Mouse (Mus musculus) embryonic facial prominence, embryonic 14.5 days (tissue): ENCODE data around the gene Wsb1. TPM values are rescaled to one million over a fixed set of nuclear protein-coding genes. Genes with fewer than 3 reads are reported as not detected.
A peak's percentile ranks its signal among the peaks of the same experiment; 100 is the strongest.
"Not testable (repeated sequence)": the region's sequence is repeated elsewhere in the genome, so short reads cannot be mapped to it uniquely, and the experiment has no call there.

Experiments
- ATAC-seq: fragments of 200-750 bp; cut with Nextera tagmentation; 2 replicates; pipeline ENCODE4 v1.8.0; 2017; ENCODE audit warnings: low read depth, moderate number of reproducible peaks, moderate TSS enrichment
- DNase-seq: peaks from one replicate; pipeline ENCODE4 v3.0.0-alpha.2; 2015; ENCODE audit warnings: low spot score
- H3K27ac ChIP-seq: fragments of 300-500 bp; sonication (generic); replicated peaks from 2 replicates; pipeline ENCODE4 v1.5.1; 2014; ENCODE audit warnings: low read depth, mild to moderate bottlenecking, low read length, moderate library complexity
- H3K27me3 ChIP-seq: fragments of 300-500 bp; sonication (generic); replicated peaks from 2 replicates; pipeline ENCODE4 v1.6.1; 2014; ENCODE audit warnings: low read length; ENCODE audit not compliant: control insufficient read depth, insufficient read depth
- H3K36me3 ChIP-seq: fragments of 300-500 bp; sonication (generic); 2 replicates; pipeline ENCODE4 v1.6.1; 2014; ENCODE audit warnings: low read length, mixed read lengths; ENCODE audit not compliant: control insufficient read depth, insufficient read depth
- H3K4me1 ChIP-seq: fragments of 300-500 bp; sonication (generic); 2 replicates; pipeline ENCODE4 v1.6.1; 2014; ENCODE audit warnings: antibody characterized with exemption, low read length; ENCODE audit not compliant: control insufficient read depth, insufficient read depth
- H3K4me2 ChIP-seq: fragments of 300-500 bp; sonication (generic); 2 replicates; pipeline ENCODE4 v1.6.1; 2014; ENCODE audit warnings: low read depth, mild to moderate bottlenecking, low read length, moderate library complexity, mixed read lengths
- H3K4me3 ChIP-seq: fragments of 300-500 bp; sonication (generic); 2 replicates; pipeline ENCODE4 v1.5.1; 2014; ENCODE audit warnings: low read depth, mild to moderate bottlenecking, low read length
- H3K9ac ChIP-seq: fragments of 300-500 bp; sonication (generic); 2 replicates; pipeline ENCODE4 v1.6.1; 2014; ENCODE audit warnings: low read depth, mild to moderate bottlenecking, low read length, moderate library complexity, mixed read lengths
- H3K9me3 ChIP-seq: fragments of 300-500 bp; sonication (generic); 2 replicates; pipeline ENCODE4 v1.6.1; 2016; ENCODE audit warnings: low read length; ENCODE audit not compliant: control insufficient read depth
- WGBS: fragments of 180-500 bp; shearing (Covaris S2); extraction: QIAGEN DNeasy Blood & Tissue Kit; methylation state at CpG from one replicate; pipeline ENCODE4 v1.1.7; 2014; 5-methylcytosine and 5-hydroxymethylcytosine counted together
- polyA plus RNA-seq: library from polyadenylated mRNA; unstranded; fragments of >200 nt; fragmentation: Nextera tagmentation; extraction: Ambion mirVana; gene quantifications from 2 replicates; pipeline ENCODE4 v1.2.1, GENCODE M21; 2014

Wsb1 gene
- polyA plus RNA-seq, 1 experiment from 2014 or later = 233 TPM

DNA sequence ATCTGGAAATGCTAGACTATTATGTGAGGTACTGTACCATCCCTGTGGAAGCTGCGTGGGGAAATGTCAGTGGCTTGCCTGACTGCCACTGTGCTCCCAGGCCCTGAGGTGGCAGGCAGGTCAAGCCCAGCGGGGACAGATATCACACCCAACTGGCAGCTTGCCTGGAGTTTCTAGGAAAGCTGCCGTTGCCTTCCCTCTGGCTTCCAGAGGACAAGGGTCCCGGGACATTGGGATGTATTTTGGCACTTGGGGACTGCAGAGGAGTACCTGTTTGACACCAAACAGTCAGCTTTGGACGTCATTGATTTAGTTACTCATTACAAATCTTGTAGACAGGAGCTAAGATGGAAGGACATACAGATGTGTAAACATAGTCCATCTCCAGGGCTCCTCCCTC lies 26.9 kb upstream of the Wsb1 start:
- H3K4me2 ChIP-seq = no peak overlapping the region
- no peak for ATAC-seq
- no peaks in the 10 kb centered on the region for H3K9me3 ChIP-seq
- peaks cover 7% of the 10 kb centered on the region for H3K4me1 ChIP-seq
- H3K27ac ChIP-seq = no peak overlapping the region
- no peak overlapping the region for H3K4me3 ChIP-seq
- no peak overlapping the region for H3K9ac ChIP-seq
- no peaks in the 10 kb centered on the region for H3K27me3 ChIP-seq
- 48% methylated on average over 5 of the region's 5 CpGs for WGBS
- H3K36me3 ChIP-seq = no peaks in the 10 kb centered on the region
- no peak for DNase-seq

GRCm38 (mm10) chr11:79279732-79280405 lies 25.4 kb upstream of the Wsb1 start:
- Histone ChIP-seq H3K36me3 (no peaks in the 10 kb centered on the region), H3K27me3 (no peaks in the 10 kb centered on the region), H3K4me2 (no peak overlapping the region), H3K9ac (0 out of 2 replicates have a peak overlapping the region, but pooled peaks have one; percentile 16), H3K4me3 (no peak overlapping the region), H3K9me3 (no peaks in the 10 kb centered on the region), H3K27ac (peak overlapping the region; percentile 83), H3K4me1 (peaks cover 7% of the 10 kb centered on the region)
- ATAC-seq (peak; percentile 81), DNase-seq (peak; percentile 88)
- 23% methylated on average over 2 of the region's 2 CpGs for WGBS

GRCm38 (mm10) chr11:79273757-79274156 lies 19.3 kb upstream of the Wsb1 start:
- Histone ChIP-seq H3K9me3 (no peaks in the 10 kb centered on the region), H3K4me2 (no peak overlapping the region), H3K4me1 (no peaks in the 10 kb centered on the region; the same call in 1 of the 2 replicates), H3K4me3 (no peak overlapping the region), H3K27ac (no peak overlapping the region), H3K27me3 (no peaks in the 10 kb centered on the region), H3K36me3 (no peaks in the 10 kb centered on the region), H3K9ac (no peak overlapping the region)
- no peak for DNase-seq
- WGBS = 80% methylated on average over 4 of the region's 4 CpGs
- ATAC-seq = no peak

DNA sequence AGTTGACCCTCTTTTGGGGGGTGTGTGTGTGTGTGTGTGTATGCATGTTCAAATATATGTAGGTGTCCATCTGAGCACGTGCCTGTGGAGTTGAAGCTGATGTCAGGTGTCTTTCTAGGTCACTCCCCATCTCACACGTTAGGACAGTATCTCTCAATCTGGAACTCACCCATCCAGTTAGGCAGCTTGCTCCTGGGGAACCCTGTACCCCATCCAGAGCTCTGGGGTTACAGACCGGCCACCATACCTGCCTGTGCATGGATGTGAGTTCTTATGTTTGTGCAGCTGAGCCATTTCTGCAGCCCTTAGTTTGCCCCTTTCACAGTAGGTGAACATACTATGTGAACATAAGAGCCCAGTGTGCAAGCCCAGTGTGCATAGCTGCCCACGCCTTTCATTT lies 18.6 kb upstream of the Wsb1 start:
- DNase-seq (peak; percentile 24), ATAC-seq (no peak)
- Histone ChIP-seq H3K27me3 (no peaks in the 10 kb centered on the region), H3K4me3 (no peak overlapping the region), H3K9ac (no peak overlapping the region), H3K36me3 (no peaks in the 10 kb centered on the region), H3K27ac (no peak overlapping the region), H3K9me3 (no peaks in the 10 kb centered on the region), H3K4me1 (no peaks in the 10 kb centered on the region), H3K4me2 (no peak overlapping the region)
- WGBS = 62% methylated on average over 4 of the region's 4 CpGs

- ATAC-seq (peak; percentile 83), DNase-seq (peak; percentile 77)
- 5% methylated on average over 1 of the region's 1 CpGs for WGBS
- Histone ChIP-seq H3K4me3 (no peak overlapping the region), H3K36me3 (no peaks in the 10 kb centered on the region), H3K4me1 (no peaks in the 10 kb centered on the region), H3K27me3 (no peaks in the 10 kb centered on the region), H3K9me3 (no peaks in the 10 kb centered on the region; the same call in 1 of the 2 replicates), H3K4me2 (no peak overlapping the region), H3K9ac (no peak overlapping the region), H3K27ac (peak overlapping the region; percentile 7; the same call in 1 of the 2 replicates)
These were observed 12.7 kb upstream of the Wsb1 start for GRCm38 (mm10) chr11:79267171-79267570.

DNA sequence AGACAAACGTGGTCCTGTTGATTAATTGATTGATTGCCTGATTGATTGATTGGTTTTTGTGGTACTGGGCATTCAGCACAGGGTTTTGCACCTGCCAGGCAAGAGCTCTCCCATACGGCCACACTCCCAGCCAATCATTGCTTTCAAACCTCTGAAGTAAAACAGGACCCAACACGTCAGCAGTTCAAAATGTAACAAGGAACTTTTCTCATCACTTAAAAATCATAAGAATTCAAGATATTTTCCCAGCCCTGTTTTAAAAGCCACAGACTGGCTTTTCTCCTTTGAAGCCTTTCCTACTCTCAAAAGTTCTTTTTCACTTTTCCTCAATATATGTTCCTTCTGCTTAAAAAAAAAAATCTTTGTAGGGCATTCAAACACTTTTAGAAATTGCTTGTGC lies 9.9 kb upstream of the Wsb1 start:
- ATAC-seq (no peak), DNase-seq (peak; percentile 48)
- Histone ChIP-seq H3K9ac (no peak overlapping the region), H3K27ac (no peak overlapping the region; the same call in 1 of the 2 replicates), H3K9me3 (no peaks in the 10 kb centered on the region; the same call in 1 of the 2 replicates), H3K4me3 (no peak overlapping the region), H3K4me1 (no peaks in the 10 kb centered on the region), H3K4me2 (no peak overlapping the region), H3K36me3 (no peaks in the 10 kb centered on the region), H3K27me3 (no peaks in the 10 kb centered on the region)
- 37% methylated on average over 3 of the region's 3 CpGs for WGBS

- 90% methylated on average over 4 of the region's 4 CpGs for WGBS
- not testable (repeated sequence) for H3K9me3 ChIP-seq, H3K27me3 ChIP-seq, H3K36me3 ChIP-seq, H3K4me2 ChIP-seq, H3K4me3 ChIP-seq, H3K9ac ChIP-seq, ATAC-seq, DNase-seq, H3K27ac ChIP-seq, H3K4me1 ChIP-seq
These were observed 5.7 kb upstream of the Wsb1 start for GRCm38 (mm10) chr11:79260126-79260525.

DNA sequence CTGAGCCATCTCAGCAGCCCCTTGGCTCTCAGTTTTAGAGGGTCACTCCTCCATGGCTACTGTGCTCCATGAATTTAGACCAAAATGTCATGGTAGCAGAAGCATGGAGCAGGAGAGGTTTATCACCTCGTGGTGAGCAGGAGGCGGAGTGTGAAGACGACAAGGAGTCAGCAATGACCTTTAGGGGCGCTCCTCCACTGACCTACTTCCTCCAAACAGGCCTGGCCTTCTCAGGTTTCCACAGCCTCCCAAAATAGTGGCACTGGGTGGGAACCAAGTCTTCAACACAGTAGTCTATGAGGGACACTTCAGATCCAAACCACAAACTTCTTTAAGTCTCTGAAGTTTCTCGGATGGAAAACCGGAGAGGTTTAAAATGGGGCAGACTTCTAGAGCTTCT lies 4.3 kb upstream of the Wsb1 start:
- no peak for DNase-seq
- H3K27me3 ChIP-seq = no peaks in the 10 kb centered on the region
- 54% methylated on average over 6 of the region's 6 CpGs for WGBS
- no peak overlapping the region for H3K4me2 ChIP-seq
- ATAC-seq = no peak
- no peak overlapping the region for H3K27ac ChIP-seq
- H3K9me3 ChIP-seq = no peaks in the 10 kb centered on the region; the same call in 1 of the 2 replicates
- H3K4me3 ChIP-seq = no peak overlapping the region
- H3K9ac ChIP-seq = no peak overlapping the region
- H3K4me1 ChIP-seq = no peaks in the 10 kb centered on the region
- H3K36me3 ChIP-seq = no peaks in the 10 kb centered on the region
